Mouse (Mus musculus) hindbrain, embryonic 10.5 days (tissue): ENCODE results near the gene Ntn1. TPM values are rescaled to one million over a fixed set of nuclear protein-coding genes. Genes with fewer than 3 reads are reported as not detected.

Source experiments
- DNase-seq: peaks from one replicate; pipeline ENCODE4 v3.0.0-alpha.2; 2017; ENCODE audit warnings: low spot score
- H3K27ac ChIP-seq: fragments of 300-500 bp; sonication (generic); 2 replicates; pipeline ENCODE4 v1.5.1; 2016; ENCODE audit warnings: mild to moderate bottlenecking, moderate library complexity
- H3K27me3 ChIP-seq: fragments of 300-500 bp; sonication (generic); 2 replicates; pipeline ENCODE4 v1.6.1; 2016; ENCODE audit warnings: mild to moderate bottlenecking; ENCODE audit not compliant: poor library complexity, insufficient read depth, severe bottlenecking
- H3K36me3 ChIP-seq: fragments of 300-500 bp; sonication (generic); 2 replicates; pipeline ENCODE4 v1.6.1; 2016; ENCODE audit warnings: mild to moderate bottlenecking, moderate library complexity
- H3K4me1 ChIP-seq: fragments of 300-500 bp; sonication (generic); replicated peaks from 2 replicates; pipeline ENCODE4 v1.6.1; 2016; ENCODE audit warnings: mild to moderate bottlenecking
- H3K4me3 ChIP-seq: fragments of 300-500 bp; sonication (generic); 2 replicates; pipeline ENCODE4 v1.5.1; 2016; ENCODE audit warnings: mild to moderate bottlenecking, moderate library complexity
- H3K9me3 ChIP-seq: fragments of 300-500 bp; sonication (generic); 2 replicates; pipeline ENCODE4 v1.6.1; 2016; ENCODE audit warnings: mild to moderate bottlenecking, moderate library complexity
- WGBS: fragments of 180-500 bp; shearing (Covaris S2); methylation state at CpG from one replicate; pipeline ENCODE4 v1.1.7; 2016; 5-methylcytosine and 5-hydroxymethylcytosine counted together
- polyA plus RNA-seq: library from polyadenylated mRNA; unstranded; fragments of >200 nt; fragmentation: Nextera tagmentation; extraction: Ambion mirVana; gene quantifications from 2 replicates; pipeline ENCODE4 v1.2.1, GENCODE M21; 2016

Gene Ntn1
- polyA plus RNA-seq, 1 experiment from 2014 or later: 23.7 TPM

DNA sequence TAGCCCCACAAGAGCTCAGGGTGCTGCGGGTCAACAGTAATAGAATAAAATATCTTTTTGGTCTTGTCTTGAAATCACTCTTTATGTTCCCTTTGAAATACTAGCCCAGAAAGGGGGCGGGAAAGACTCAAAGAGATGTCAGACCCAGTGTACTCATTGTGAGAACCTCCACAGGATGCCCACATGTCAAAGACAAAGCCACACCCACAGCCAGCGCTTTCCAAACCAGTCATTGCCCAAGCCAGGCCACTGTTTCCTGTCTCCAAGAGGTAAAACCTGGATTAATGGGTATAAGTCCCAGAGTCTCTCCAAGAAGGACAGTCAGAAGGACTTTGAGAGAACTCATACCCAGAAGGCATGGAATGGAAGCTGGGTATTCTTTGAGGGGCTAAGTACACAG, 60.3 kb downstream of the Ntn1 start:
- Histone ChIP-seq H3K4me3 (no peak overlapping the region), H3K9me3 (no peaks in the 10 kb centered on the region), H3K27ac (no peak overlapping the region), H3K36me3 (peaks cover 22% of the 10 kb centered on the region; the same call in 1 of the 2 replicates), H3K27me3 (no peaks in the 10 kb centered on the region), H3K4me1 (peaks cover 21% of the 10 kb centered on the region)
- DNase-seq: no peak
- 81% methylated on average over 3 of the region's 3 CpGs for WGBS

DNA sequence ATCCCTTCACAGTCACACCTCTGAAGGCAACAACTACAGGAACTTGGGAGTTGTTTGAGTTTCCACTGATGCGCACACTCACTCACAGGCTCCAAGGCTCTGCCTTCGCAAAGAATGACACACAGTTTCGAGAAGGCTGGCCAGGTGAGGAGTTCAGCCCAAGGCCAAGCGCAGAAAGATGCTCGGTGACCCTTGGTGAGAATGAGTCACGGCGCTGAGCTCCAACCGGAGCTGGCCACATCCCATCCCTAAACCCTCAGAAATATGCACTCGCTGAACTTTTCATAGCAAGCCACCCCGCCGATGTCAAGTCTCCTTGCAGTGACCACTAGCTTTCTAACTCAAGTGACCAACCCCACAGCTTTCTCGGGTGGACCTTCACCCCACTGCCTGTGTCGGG, 60.8 kb downstream of the Ntn1 start:
- peaks cover 22% of the 10 kb centered on the region; the same call in 1 of the 2 replicates for H3K36me3 ChIP-seq
- peaks cover 23% of the 10 kb centered on the region for H3K4me1 ChIP-seq
- WGBS: 92% methylated on average over 13 of the region's 13 CpGs
- no peak overlapping the region for H3K4me3 ChIP-seq
- no peak overlapping the region for H3K27ac ChIP-seq
- no peak for DNase-seq
- no peaks in the 10 kb centered on the region for H3K27me3 ChIP-seq
- H3K9me3 ChIP-seq: no peaks in the 10 kb centered on the region

DNA sequence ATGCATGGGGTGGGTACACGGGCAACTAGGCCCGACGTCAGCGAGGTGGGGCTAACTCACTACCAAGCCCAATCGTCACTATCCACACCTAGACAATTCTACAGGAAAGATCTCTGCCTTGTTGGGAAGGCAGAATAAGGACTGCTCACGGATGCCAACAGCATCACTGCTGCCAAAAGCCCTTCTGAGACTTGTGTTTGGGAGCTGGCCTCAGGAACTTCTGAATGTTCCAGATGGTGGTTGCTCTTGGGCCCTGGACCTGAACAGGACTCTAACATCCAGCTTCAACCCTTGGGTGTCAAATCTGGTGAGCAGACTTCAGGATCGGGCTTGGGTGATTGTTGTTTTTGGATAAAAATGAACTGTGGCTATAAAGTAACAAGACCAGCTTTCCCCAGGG, 61.3 kb downstream of the Ntn1 start:
- Histone ChIP-seq H3K27ac (no peak overlapping the region), H3K27me3 (no peaks in the 10 kb centered on the region), H3K36me3 (peaks cover 22% of the 10 kb centered on the region; the same call in 1 of the 2 replicates), H3K4me3 (no peak overlapping the region), H3K9me3 (no peaks in the 10 kb centered on the region), H3K4me1 (peaks cover 27% of the 10 kb centered on the region)
- 91% methylated on average over 7 of the region's 7 CpGs for WGBS
- no peak for DNase-seq

DNA sequence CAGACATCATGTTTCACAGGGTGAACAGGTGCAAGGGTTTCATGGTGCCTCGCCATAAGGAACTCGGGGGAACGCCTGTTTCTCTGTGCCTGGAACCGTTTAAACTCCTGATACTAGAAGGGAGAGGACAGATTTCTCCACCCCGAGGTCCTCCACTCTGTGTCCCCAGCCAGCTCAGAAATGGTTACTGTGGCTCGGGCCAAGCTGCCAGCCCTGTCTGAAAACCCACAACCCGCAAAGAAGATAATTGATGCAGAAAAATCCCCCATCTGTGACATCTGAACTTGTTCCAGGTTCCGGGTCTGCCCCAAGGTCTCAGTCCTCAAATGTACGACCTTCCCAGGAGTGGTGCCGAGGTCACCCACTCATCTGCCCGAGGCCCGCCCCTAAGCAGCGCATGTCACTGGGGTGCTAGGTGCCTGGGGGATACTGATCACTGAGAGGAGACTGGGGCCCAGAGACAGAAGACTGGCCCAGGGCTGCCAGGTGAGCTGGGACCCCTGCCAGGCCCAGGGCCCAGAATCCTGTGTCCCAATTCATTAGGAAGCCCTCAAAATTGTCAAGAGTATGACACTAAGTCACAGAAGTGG, 68.9 kb downstream of the Ntn1 start:
- DNase-seq: no peak
- 91% methylated on average over 13 of the region's 13 CpGs for WGBS

DNA sequence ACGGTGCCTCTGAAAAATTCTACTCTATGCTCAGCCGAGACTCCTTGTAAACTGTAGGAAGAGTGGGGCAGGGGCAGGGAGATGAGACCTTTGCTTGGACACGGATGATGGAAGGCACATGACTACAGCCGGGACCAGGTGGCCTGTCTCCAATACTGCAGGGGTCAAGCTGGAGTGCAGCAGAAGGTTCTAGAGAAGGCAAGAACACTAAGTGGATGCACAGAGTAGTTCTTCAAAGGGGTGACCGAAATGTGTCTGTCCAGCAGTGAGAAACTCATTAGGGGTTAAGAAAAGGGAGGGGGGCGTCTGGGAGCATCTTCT, 69.5 kb downstream of the Ntn1 start:
- H3K4me1 ChIP-seq: 0 out of 2 replicates have a peak, but pooled peaks cover 6% of the 10 kb centered on the region

More for the DNA sequence above, 68.9 kb downstream of the Ntn1 start:
- H3K27ac ChIP-seq: no peak overlapping the region
- H3K9me3 ChIP-seq: no peaks in the 10 kb centered on the region
- no peaks in the 10 kb centered on the region for H3K27me3 ChIP-seq
- H3K36me3 ChIP-seq: peaks cover 33% of the 10 kb centered on the region
- H3K4me3 ChIP-seq: no peak overlapping the region
- H3K4me1 ChIP-seq: 0 out of 2 replicates have a peak, but pooled peaks cover 6% of the 10 kb centered on the region

DNA sequence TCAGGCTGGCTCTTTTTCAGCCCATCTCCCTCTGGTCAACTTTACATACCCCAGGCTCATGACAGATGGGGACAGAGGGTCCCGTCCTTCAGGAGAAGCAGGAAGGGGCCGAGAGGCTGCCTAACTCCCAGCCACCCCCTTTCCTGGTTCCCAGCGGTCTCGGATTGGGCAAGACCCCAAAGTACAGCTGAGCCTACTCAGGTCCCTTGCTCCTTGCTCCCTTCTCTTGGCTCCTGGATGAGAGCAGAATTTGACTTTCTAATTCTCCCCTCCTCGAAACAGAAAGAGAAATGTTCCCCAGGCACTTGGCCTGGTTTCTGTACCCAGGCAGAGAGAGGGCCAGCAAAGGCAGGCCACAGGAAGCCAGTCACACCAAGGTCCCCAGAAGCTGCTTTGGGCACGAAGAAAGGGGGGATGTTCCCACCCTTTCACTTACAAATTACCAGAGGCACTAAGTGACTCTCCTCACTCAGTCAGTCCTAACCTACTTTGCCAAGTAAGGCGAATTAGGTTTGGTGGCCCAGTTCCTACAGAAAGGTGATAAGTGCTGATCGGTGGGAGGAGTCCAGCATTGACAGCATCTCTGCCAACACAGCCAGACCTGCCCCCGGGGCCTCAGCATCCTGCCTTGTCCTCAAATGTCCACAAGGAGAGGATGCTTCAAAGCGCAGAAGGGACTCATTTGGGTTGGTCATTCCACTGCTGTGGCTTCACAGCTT, 70.1 kb downstream of the Ntn1 start:
- Histone ChIP-seq H3K4me1 (0 out of 2 replicates have a peak, but pooled peaks cover 6% of the 10 kb centered on the region), H3K27ac (no peak overlapping the region), H3K36me3 (peaks cover 40% of the 10 kb centered on the region), H3K9me3 (no peaks in the 10 kb centered on the region), H3K4me3 (no peak overlapping the region), H3K27me3 (no peaks in the 10 kb centered on the region)
- no peak for DNase-seq
- WGBS: 73% methylated on average over 10 of the region's 10 CpGs

More for the DNA sequence above, 69.5 kb downstream of the Ntn1 start:
- H3K36me3 ChIP-seq: peaks cover 36% of the 10 kb centered on the region
- no peak overlapping the region for H3K27ac ChIP-seq
- H3K27me3 ChIP-seq: no peaks in the 10 kb centered on the region
- WGBS: 82% methylated on average over 6 of the region's 6 CpGs
- no peak for DNase-seq
- H3K4me3 ChIP-seq: no peak overlapping the region
- H3K9me3 ChIP-seq: no peaks in the 10 kb centered on the region

DNA sequence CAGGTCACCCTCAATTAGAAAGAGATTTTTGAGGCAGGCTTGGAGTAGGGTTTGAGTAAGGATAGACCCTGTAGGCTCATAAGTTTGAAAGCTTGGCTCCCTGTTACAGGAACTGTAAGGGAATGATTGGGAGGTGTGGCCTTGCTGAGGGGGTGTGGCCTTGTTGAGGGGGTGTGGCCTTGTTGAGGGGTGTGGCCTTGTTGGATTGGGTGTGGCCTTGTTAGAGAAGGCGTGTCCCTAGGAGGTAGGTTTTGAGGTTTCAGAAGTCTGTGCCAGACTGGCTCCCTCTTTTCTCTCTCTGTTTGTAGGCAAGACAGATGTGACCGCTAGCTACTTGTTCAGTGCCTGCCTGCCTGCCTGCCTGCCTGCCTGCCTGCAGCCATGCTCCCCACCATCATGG, 75.8 kb downstream of the Ntn1 start:
- WGBS: 87% methylated on average over 2 of the region's 2 CpGs
- Histone ChIP-seq H3K36me3 (peaks cover 30% of the 10 kb centered on the region; the same call in 1 of the 2 replicates), H3K27me3 (no peaks in the 10 kb centered on the region), H3K4me1 (peaks cover 10% of the 10 kb centered on the region), H3K27ac (no peak overlapping the region), H3K9me3 (no peaks in the 10 kb centered on the region), H3K4me3 (no peak overlapping the region)
- no peak for DNase-seq

DNA sequence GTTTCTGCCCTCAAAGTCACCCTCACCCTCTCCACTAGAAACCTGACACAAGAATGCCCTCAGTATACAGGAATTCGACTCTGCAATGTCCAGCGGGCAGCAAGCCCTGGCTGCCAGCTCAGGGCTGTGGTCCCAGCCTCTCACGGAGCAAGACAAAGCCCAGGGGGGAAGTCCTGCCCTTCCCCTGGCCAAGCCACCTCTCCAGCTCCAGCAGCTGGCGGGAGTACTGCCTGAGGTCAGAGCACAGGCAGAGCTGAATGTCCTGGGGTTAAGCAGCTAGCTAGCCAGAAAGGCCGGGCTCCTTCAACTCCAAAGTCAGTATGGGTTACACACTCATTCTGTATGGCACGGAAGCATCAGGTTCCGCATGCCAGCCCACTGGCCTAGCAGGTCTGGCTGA, 79.2 kb downstream of the Ntn1 start:
- Histone ChIP-seq H3K27ac (0 out of 2 replicates have a peak overlapping the region, but pooled peaks have one; percentile 31), H3K4me1 (peaks cover 12% of the 10 kb centered on the region), H3K27me3 (no peaks in the 10 kb centered on the region), H3K4me3 (no peak overlapping the region), H3K9me3 (peaks cover 5% of the 10 kb centered on the region; the same call in 1 of the 2 replicates), H3K36me3 (peaks cover 35% of the 10 kb centered on the region; the same call in 1 of the 2 replicates)
- no peak for DNase-seq
- WGBS: 59% methylated on average over 7 of the region's 7 CpGs

DNA sequence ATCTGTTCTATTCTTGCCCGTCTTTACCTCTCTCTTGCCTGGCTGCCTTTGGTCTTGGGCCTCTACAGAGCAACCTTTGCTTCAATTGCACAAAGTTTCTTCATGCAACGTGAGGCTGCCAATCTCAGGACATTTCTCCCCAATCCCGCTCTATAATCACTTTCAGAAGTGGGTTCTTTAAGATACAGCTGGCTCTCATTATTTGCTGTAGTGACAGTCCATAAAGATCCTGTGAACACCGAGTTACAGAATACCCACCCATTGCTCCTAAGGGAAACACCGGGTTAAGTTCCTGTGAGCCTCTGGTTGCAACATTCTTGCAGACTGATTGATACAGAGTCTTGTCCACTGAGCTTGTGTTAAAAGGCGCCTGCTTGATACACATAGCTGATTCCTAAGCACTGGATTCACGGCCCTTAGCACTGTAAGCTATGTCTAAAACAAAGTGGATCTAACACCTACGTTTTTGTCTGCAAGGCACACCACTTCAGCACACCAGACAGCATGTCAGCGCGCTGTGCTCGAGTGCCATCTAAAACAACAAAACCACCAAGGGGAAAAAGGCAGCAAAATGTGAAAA, 85.0 kb downstream of the Ntn1 start:
- 79% methylated on average over 11 of the region's 11 CpGs for WGBS
- H3K27me3 ChIP-seq: no peaks in the 10 kb centered on the region
- no peak overlapping the region for H3K4me3 ChIP-seq
- H3K4me1 ChIP-seq: peaks cover 33% of the 10 kb centered on the region
- H3K36me3 ChIP-seq: peaks cover 18% of the 10 kb centered on the region
- H3K9me3 ChIP-seq: peaks cover 5% of the 10 kb centered on the region; the same call in 1 of the 2 replicates
- no peak for DNase-seq
- H3K27ac ChIP-seq: no peak overlapping the region; the same call in 1 of the 2 replicates

DNA sequence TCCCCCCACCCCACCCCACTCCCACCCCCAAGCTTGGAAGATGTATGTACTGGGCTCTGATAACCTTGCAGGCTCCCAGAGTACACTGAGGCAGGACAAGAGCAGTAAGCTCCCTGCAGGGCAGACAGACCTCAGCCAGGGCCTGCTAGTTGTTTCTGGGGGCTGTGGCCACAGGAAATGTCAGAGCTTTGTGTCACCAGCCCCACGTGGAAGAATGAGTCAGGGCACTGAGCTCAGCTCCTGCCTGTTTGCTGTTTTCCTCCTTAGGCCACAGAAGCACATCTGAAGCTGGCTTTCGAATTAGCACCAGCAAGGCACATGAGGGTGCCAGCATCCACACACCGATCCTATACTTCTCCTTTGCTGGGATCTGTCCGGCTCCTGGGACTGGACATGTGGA, 86.8 kb downstream of the Ntn1 start:
- H3K27ac ChIP-seq: peak overlapping the region; percentile 74
- no peak for DNase-seq
- peaks cover 5% of the 10 kb centered on the region; the same call in 1 of the 2 replicates for H3K9me3 ChIP-seq
- H3K27me3 ChIP-seq: no peaks in the 10 kb centered on the region; the same call in 1 of the 2 replicates
- 62% methylated on average over 4 of the region's 4 CpGs for WGBS
- peaks cover 49% of the 10 kb centered on the region for H3K4me1 ChIP-seq
- no peak overlapping the region for H3K4me3 ChIP-seq
- peaks cover 11% of the 10 kb centered on the region for H3K36me3 ChIP-seq

DNA sequence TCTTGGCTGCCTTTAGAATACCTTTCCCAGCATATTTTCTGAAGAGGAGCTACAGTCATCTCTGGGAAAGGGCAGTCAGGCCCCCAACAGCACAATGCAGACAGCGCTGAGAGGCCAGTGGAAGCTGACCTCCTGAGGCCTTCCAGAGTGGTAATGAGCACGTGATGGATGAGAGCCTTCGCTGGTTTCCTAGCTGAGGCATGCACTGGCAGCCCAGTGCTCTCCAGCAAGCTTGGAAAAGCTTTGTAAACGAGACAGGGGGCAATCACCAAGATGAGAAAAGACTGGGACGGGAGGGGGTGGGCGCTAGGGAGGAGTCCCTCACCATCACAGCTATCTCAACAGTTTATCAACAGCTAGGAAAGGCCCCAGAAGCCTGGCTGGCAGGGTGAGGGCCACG, 87.6 kb downstream of the Ntn1 start:
- no peak overlapping the region; the same call in 1 of the 2 replicates for H3K4me3 ChIP-seq
- peak; percentile 65 for DNase-seq
- peaks cover 5% of the 10 kb centered on the region for H3K36me3 ChIP-seq
- H3K27me3 ChIP-seq: no peaks in the 10 kb centered on the region; the same call in 1 of the 2 replicates
- 17% methylated on average over 7 of the region's 7 CpGs for WGBS
- peak overlapping the region; percentile 74 for H3K27ac ChIP-seq
- H3K9me3 ChIP-seq: peaks cover 5% of the 10 kb centered on the region; the same call in 1 of the 2 replicates
- peaks cover 57% of the 10 kb centered on the region for H3K4me1 ChIP-seq

DNA sequence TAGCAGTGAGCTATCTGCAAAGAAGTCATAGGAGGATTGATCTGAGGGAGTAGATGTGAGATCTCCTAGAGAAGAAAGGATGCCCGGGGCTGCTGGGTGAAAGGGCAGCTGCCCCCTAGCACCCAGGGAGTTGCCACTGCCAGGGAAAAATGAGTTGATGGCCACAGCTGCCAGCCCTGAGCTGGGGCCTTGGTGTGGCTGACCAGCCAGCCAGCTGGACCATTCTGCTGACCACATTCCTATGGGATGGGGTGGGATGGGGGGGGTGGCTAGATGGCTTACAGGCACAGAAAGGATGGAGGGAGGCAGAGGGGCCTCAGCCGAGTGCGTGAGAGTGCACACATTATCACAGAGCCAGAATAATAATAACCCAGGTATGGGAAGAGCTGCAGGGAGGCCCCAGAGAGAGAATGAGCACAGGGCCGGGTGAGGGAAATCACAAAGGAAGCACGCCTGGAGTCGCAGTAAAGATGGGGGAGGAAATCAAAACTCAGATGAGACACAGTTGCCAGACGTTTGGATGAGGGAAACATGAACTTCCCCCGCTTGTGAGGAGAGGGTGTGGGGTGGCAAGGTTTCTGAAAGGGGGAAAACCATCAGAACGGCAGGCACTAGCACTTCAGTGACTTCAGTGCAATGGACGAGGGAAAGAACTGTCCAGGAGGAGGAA, 91.6 kb downstream of the Ntn1 start:
- Histone ChIP-seq H3K27me3 (no peaks in the 10 kb centered on the region; the same call in 1 of the 2 replicates), H3K36me3 (peaks cover 8% of the 10 kb centered on the region), H3K4me1 (peaks cover 66% of the 10 kb centered on the region), H3K9me3 (no peaks in the 10 kb centered on the region), H3K4me3 (no peak overlapping the region), H3K27ac (peak overlapping the region; percentile 67)
- 46% methylated on average over 10 of the region's 10 CpGs for WGBS
- peak; percentile 13 for DNase-seq
